Mouse (Mus musculus): ENCODE data around the gene Nfyb. TPM values are rescaled to one million over a fixed set of nuclear protein-coding genes. Genes with fewer than 3 reads are reported as not detected.

Gene Nfyb
- polyA plus RNA-seq, 1 experiment = 9.1 TPM

DNA sequence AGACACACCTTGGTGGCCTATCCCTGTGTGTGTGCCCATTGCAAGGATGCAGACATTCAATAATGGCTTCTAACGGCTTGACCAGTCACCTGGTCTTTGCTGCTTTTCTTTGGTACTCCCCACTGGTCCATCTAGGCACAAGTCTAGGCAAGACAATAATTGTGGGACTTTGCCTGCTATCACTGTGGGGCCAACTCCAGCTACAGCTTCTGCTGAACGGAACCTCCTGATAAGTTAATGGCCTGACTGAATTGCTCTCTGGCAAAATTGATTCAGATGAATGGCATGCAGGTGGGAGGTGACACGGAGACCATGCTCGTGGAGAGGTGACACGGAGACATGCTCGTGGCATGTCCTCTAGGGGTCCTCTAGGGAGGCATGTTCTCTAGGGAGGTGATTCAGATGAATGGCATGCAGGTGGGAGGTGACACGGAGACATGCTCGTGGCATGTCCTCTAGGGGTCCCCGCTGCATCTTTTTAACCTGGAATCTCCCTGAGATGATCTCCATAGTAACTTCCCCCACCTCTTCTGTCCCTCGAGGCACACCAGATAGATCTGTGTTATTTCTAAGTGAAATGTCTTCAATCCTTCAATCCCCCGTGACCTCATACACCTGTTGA lies 34.5 kb upstream of the Nfyb start:
- peaks cover 37% of the 10 kb centered on the region for H3K4me1 ChIP-seq
- H3K4me3 ChIP-seq (replicated peaks) = no peak overlapping the region
- peaks cover 13% of the 10 kb centered on the region for H3K9me3 ChIP-seq
- TF ChIP-seq FLI1 (IDR thresholded peaks at IDR 0.05; ENCODE audit: low read length) (no peak), GATA1 (IDR thresholded peaks at IDR 0.05; ENCODE audit: borderline replicate concordance, low read length) (no peak)
- H3K27me3 ChIP-seq (replicated peaks) = peaks cover 12% of the 10 kb centered on the region
- peaks cover 3% of the 10 kb centered on the region for H3K36me3 ChIP-seq (replicated peaks; ENCODE audit: low read length)

GRCm38 (mm10) chr10:82797119-82797491 lies 33.2 kb upstream of the Nfyb start:
- Histone ChIP-seq H3K36me3 (replicated peaks; ENCODE audit: low read length) (peaks cover 3% of the 10 kb centered on the region), H3K27me3 (replicated peaks) (peaks cover 12% of the 10 kb centered on the region), H3K9me3 (peaks cover 9% of the 10 kb centered on the region), H3K4me1 (peaks cover 37% of the 10 kb centered on the region), H3K4me3 (replicated peaks) (peak overlapping the region; percentile 60)
- no peak for TF ChIP-seq GATA1 (IDR thresholded peaks at IDR 0.05; ENCODE audit: borderline replicate concordance, low read length)
- no peak for TF ChIP-seq FLI1 (IDR thresholded peaks at IDR 0.05; ENCODE audit: low read length)

DNA sequence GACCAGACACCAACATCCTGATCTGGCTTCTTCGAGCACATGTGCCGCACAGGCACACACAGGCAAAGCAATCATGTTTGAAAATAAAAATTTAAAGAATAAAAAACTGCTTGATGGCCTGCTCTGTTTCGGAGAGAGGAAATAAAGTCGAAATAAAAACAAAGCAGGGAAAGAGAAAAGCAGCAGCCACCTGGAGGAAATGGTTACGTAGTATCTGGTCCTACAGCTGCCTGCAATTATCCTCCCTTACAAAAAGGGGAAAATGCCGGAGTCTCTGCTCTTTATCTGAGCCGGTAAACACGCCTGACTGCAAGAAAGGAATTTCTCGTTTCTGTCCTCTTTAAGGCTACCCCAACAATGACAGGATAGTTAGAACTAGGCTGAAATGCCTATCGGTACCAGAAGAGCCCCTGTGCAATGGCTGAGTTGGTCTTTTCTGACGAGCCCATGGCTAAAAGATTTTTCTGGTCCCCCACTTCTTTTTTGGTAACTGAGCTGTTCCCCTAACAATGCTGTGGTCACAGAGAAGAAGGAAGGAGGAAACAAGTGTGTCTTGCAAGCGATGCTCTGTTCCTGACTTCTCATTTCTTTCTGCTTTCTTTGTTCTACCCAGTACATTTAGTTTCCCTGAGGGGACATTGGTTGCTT lies 32.7 kb upstream of the Nfyb start:
- H3K36me3 ChIP-seq (replicated peaks; ENCODE audit: low read length) = no peaks in the 10 kb centered on the region
- peak overlapping the region; percentile 70 for H3K4me3 ChIP-seq (replicated peaks)
- peaks cover 12% of the 10 kb centered on the region for H3K27me3 ChIP-seq (replicated peaks)
- H3K4me1 ChIP-seq = peaks cover 37% of the 10 kb centered on the region
- no peak for TF ChIP-seq GATA1 (IDR thresholded peaks at IDR 0.05; ENCODE audit: borderline replicate concordance, low read length)
- no peak for TF ChIP-seq FLI1 (IDR thresholded peaks at IDR 0.05; ENCODE audit: low read length)
- peaks cover 6% of the 10 kb centered on the region for H3K9me3 ChIP-seq

GRCm38 (mm10) chr10:82795767-82796166 lies 31.8 kb upstream of the Nfyb start:
- Histone ChIP-seq H3K36me3 (replicated peaks; ENCODE audit: low read length) (no peaks in the 10 kb centered on the region), H3K27me3 (replicated peaks) (peaks cover 12% of the 10 kb centered on the region), H3K9me3 (peaks cover 6% of the 10 kb centered on the region), H3K4me1 (peaks cover 37% of the 10 kb centered on the region), H3K4me3 (replicated peaks) (peak overlapping the region; percentile 83)
- TF ChIP-seq FLI1 (IDR thresholded peaks at IDR 0.05; ENCODE audit: low read length) = no peak
- no peak for TF ChIP-seq GATA1 (IDR thresholded peaks at IDR 0.05; ENCODE audit: borderline replicate concordance, low read length)

GRCm38 (mm10) chr10:82795071-82795731 lies 31.3 kb upstream of the Nfyb start:
- Histone ChIP-seq H3K27me3 (replicated peaks) (peaks cover 12% of the 10 kb centered on the region), H3K4me3 (replicated peaks) (peak overlapping the region; percentile 83), H3K4me1 (peaks cover 42% of the 10 kb centered on the region), H3K36me3 (replicated peaks; ENCODE audit: low read length) (no peaks in the 10 kb centered on the region), H3K9me3 (peaks cover 6% of the 10 kb centered on the region)
- TF ChIP-seq GATA1 (IDR thresholded peaks at IDR 0.05; ENCODE audit: borderline replicate concordance, low read length) = no peak
- no peak for TF ChIP-seq FLI1 (IDR thresholded peaks at IDR 0.05; ENCODE audit: low read length)

DNA sequence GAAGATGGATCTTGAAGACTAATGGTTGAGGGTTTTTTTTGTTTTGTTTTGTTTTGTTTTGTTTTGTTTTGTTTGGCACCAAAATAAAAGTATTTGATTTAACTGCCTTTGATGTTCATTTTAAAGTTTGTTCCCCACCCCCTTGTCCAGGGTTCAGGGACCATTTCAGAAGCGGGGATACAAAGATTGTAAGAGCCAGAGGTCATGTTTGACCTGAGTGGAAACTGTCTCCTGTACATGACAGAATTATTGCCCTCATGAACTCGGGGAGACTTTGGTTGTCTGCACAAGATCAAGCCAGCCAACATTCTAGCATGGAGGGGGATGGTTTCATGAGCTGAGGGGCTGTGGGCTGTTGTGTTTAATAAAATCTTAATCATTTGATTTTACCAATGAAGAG lies 28.4 kb upstream of the Nfyb start:
- Histone ChIP-seq H3K36me3 (replicated peaks; ENCODE audit: low read length) (no peaks in the 10 kb centered on the region), H3K27me3 (replicated peaks) (peaks cover 9% of the 10 kb centered on the region), H3K4me1 (peaks cover 38% of the 10 kb centered on the region), H3K4me3 (replicated peaks) (no peak overlapping the region), H3K9me3 (peaks cover 6% of the 10 kb centered on the region)
- TF ChIP-seq FLI1 (IDR thresholded peaks at IDR 0.05; ENCODE audit: low read length) (no peak), GATA1 (IDR thresholded peaks at IDR 0.05; ENCODE audit: borderline replicate concordance, low read length) (no peak)

- Histone ChIP-seq H3K9me3 (peaks cover 6% of the 10 kb centered on the region), H3K27me3 (replicated peaks) (peaks cover 9% of the 10 kb centered on the region), H3K4me1 (peaks cover 32% of the 10 kb centered on the region), H3K36me3 (replicated peaks; ENCODE audit: low read length) (no peaks in the 10 kb centered on the region), H3K4me3 (replicated peaks) (no peak overlapping the region)
- TF ChIP-seq GATA1 (IDR thresholded peaks at IDR 0.05; ENCODE audit: borderline replicate concordance, low read length) (no peak), FLI1 (IDR thresholded peaks at IDR 0.05; ENCODE audit: low read length) (no peak)
Measured at GRCm38 (mm10) chr10:82791713-82792112, 27.8 kb upstream of the Nfyb start.

DNA sequence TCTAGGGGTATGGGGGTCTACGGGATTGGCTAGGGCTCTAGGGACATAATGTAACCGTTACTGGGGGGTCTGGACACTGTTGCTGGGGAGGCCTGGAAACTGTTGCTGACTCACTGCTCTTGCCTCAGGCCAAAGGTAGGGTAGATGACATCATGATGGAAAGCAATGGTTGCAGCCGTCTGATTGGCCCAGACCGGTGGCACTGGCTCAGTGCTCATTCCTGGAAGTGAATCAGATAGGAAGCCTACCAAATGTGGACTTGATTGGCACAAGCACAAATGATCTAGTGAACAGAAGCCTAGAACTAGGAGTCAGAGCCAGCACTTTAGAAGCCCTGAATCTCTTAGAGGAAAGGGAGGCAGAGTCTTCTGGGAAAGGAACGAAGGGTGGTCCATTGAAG lies 26.6 kb upstream of the Nfyb start:
- H3K4me3 ChIP-seq (replicated peaks) = no peak overlapping the region
- no peaks in the 10 kb centered on the region for H3K36me3 ChIP-seq (replicated peaks; ENCODE audit: low read length)
- peaks cover 20% of the 10 kb centered on the region for H3K4me1 ChIP-seq
- TF ChIP-seq FLI1 (IDR thresholded peaks at IDR 0.05; ENCODE audit: low read length) (no peak), GATA1 (IDR thresholded peaks at IDR 0.05; ENCODE audit: borderline replicate concordance, low read length) (no peak)
- peaks cover 6% of the 10 kb centered on the region for H3K9me3 ChIP-seq
- H3K27me3 ChIP-seq (replicated peaks) = peaks cover 9% of the 10 kb centered on the region

- H3K36me3 ChIP-seq (replicated peaks; ENCODE audit: low read length) = no peaks in the 10 kb centered on the region
- H3K9me3 ChIP-seq = peaks cover 3% of the 10 kb centered on the region
Measured at GRCm38 (mm10) chr10:82789181-82789580, 25.2 kb upstream of the Nfyb start.

DNA sequence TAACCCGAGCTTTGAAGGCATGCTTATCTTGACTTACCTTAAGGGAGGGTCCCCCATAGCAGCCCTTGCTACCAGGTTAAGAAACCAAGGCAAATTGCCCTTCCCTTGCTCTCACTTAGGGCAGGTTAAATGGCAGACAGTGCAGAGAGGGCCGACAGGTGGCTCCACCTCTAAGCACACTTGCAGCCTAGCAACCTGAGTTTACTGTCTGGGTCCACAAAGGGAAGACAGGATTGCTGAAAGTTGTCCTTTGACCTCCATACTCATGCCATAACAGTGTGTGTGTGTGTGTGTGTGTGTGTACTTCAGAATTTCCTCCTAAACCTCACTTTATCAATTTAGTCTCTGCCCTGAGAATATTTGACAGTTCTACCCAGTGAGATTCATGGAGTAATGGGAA lies 18.5 kb upstream of the Nfyb start:
- no peak overlapping the region for H3K4me3 ChIP-seq (replicated peaks)
- no peak for TF ChIP-seq GATA1 (IDR thresholded peaks at IDR 0.05; ENCODE audit: borderline replicate concordance, low read length)
- no peak for TF ChIP-seq FLI1 (IDR thresholded peaks at IDR 0.05; ENCODE audit: low read length)
- H3K4me1 ChIP-seq = peaks cover 33% of the 10 kb centered on the region
- no peaks in the 10 kb centered on the region for H3K36me3 ChIP-seq (replicated peaks; ENCODE audit: low read length)
- H3K9me3 ChIP-seq = peaks cover 7% of the 10 kb centered on the region; the same call in 1 of the 2 replicates
- H3K27me3 ChIP-seq (replicated peaks) = no peaks in the 10 kb centered on the region

More at GRCm38 (mm10) chr10:82789181-82789580, 25.2 kb upstream of the Nfyb start:
- Histone ChIP-seq H3K4me1 (peaks cover 11% of the 10 kb centered on the region), H3K4me3 (replicated peaks) (no peak overlapping the region), H3K27me3 (replicated peaks) (no peaks in the 10 kb centered on the region)
- TF ChIP-seq FLI1 (IDR thresholded peaks at IDR 0.05; ENCODE audit: low read length) (no peak), GATA1 (IDR thresholded peaks at IDR 0.05; ENCODE audit: borderline replicate concordance, low read length) (no peak)

All from megakaryocyte, embryonic 14.5 days (primary cell).